Mouse (Mus musculus): ENCODE data around the gene Plagl1. TPM values are rescaled to one million over a fixed set of nuclear protein-coding genes. Genes with fewer than 3 reads are reported as not detected.
A peak's percentile ranks its signal among the peaks of the same experiment; 100 is the strongest.

Gene Plagl1
- polyA plus RNA-seq, 1 experiment from 2014 or later = 54.9 TPM

DNA sequence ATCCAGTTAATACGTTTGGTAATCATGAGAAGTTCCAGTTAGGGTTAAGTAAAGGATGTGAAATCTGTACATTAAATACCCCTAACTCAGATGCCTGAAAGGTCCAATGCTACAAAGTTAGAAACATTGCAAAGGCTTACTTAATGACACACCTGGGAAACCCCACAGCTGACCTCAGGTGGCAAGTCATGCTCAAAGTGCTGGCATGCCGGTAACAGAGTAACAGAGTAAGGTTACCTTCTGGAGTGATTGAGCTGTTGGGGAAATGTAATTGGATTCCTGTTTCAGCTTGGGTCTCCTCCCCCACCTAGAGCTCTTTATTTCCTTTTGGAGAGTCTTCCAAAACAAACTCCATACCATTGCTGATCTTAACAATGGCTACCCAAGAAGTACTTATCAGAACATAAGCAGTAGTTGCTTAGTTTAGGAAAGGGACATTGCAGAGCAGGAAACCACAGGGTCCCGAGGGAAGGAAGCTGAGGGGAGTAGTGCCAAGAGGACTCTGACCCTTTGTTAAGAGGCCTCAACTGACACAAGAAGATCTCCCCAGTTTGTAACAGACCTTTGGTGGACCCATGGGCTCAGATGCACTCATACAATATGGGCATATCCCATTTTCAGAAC is 4.9 kb downstream of the Plagl1 start:
- H3K4me2 ChIP-seq (ENCODE audit: low read length) = no peak overlapping the region
- no peak overlapping the region for H3K27ac ChIP-seq (ENCODE audit: low read depth, low read length)
- no peak overlapping the region for H3K4me3 ChIP-seq (ENCODE audit: low read depth, low read length)
- no peak overlapping the region for H3K9ac ChIP-seq (ENCODE audit: low read length)
- no peaks in the 10 kb centered on the region for H3K36me3 ChIP-seq (ENCODE audit: control insufficient read depth, insufficient read depth, low read length)
- ATAC-seq (no peak), DNase-seq (ENCODE audit: low spot score) (no peak)
- WGBS = 81% methylated on average over 3 of the region's 3 CpGs
- peaks cover 8% of the 10 kb centered on the region for H3K4me1 ChIP-seq (ENCODE audit: control insufficient read depth, insufficient read depth, low read length)
- no peaks in the 10 kb centered on the region for H3K9me3 ChIP-seq (replicated peaks; ENCODE audit: control insufficient read depth, low read length)
- H3K27me3 ChIP-seq (replicated peaks; ENCODE audit: control insufficient read depth, insufficient read depth, low read length) = peaks cover 15% of the 10 kb centered on the region; the same call in 1 of the 2 replicates

DNA sequence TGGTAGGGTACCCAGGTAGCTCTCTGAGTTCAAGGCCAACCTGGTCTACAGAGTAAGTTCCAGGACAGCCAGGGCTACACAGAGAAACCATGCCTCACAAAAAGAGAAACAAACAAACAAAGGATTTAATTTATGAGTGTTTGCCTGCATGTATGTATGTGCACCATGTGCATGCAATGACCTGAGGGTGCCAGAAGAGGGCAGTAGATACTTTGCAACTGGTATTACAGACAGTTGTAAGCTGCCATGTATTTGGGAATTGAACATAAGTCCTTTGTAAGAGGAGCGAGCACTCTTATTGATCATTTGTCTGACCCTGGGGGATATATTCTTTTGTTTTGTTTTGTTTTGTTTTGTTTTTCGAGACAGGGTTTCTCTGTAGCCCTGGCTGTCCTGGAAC is 10.7 kb downstream of the Plagl1 start:
- ATAC-seq (no peak), DNase-seq (ENCODE audit: low spot score) (no peak)
- WGBS = 92% methylated on average over 2 of the region's 2 CpGs
- H3K4me1 ChIP-seq (ENCODE audit: control insufficient read depth, insufficient read depth, low read length) = no peaks in the 10 kb centered on the region
- H3K27ac ChIP-seq (ENCODE audit: low read depth, low read length) = no peak overlapping the region
- H3K36me3 ChIP-seq (ENCODE audit: control insufficient read depth, insufficient read depth, low read length) = no peaks in the 10 kb centered on the region
- H3K9ac ChIP-seq (ENCODE audit: low read length) = no peak overlapping the region
- H3K27me3 ChIP-seq (replicated peaks; ENCODE audit: control insufficient read depth, insufficient read depth, low read length) = no peaks in the 10 kb centered on the region
- no peak overlapping the region for H3K4me2 ChIP-seq (ENCODE audit: low read length)
- no peak overlapping the region for H3K4me3 ChIP-seq (ENCODE audit: low read depth, low read length)
- no peaks in the 10 kb centered on the region for H3K9me3 ChIP-seq (replicated peaks; ENCODE audit: control insufficient read depth, low read length)

DNA sequence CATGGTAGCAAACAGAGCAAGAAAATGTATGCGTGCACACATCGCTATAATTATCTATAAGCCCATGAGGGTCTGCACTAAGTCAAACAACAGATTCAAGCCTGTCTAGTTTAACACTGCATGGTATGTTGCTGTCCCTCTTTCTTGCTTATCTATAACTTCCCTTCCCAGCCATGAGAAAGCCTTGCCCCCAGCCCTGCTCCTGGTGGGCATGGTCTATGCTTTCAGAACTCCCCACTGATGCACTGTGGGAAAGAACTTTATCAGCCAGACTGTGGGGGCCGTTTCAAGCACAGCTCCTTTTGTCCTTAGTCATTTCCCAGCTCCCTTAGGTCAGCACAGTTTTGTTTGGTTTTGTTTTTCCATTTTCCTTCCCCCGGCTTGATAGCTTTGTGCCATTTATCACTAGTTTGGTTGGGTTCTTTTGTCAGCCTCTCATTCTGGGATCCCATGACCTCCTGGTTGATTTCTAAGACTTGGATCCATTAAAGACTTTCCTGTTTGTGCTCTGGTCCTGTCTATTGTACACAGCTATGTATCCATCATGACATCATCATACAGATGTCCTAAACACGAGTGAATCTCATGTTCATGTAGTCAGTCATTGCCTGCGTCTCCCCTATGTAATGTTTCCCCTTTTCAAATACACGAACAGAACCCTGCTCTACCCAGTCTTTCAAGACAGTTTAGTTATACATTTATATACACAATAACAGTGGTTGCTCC is 16.7 kb downstream of the Plagl1 start:
- Histone ChIP-seq H3K4me1 (ENCODE audit: control insufficient read depth, insufficient read depth, low read length) (no peaks in the 10 kb centered on the region), H3K27me3 (replicated peaks; ENCODE audit: control insufficient read depth, insufficient read depth, low read length) (no peaks in the 10 kb centered on the region), H3K9me3 (replicated peaks; ENCODE audit: control insufficient read depth, low read length) (no peaks in the 10 kb centered on the region), H3K36me3 (ENCODE audit: control insufficient read depth, insufficient read depth, low read length) (no peaks in the 10 kb centered on the region), H3K4me2 (ENCODE audit: low read length) (no peak overlapping the region), H3K27ac (ENCODE audit: low read depth, low read length) (no peak overlapping the region), H3K9ac (ENCODE audit: low read length) (no peak overlapping the region), H3K4me3 (ENCODE audit: low read depth, low read length) (no peak overlapping the region)
- WGBS = 62% methylated on average over 7 of the region's 7 CpGs
- DNase-seq (ENCODE audit: low spot score) (no peak), ATAC-seq (no peak)

DNA sequence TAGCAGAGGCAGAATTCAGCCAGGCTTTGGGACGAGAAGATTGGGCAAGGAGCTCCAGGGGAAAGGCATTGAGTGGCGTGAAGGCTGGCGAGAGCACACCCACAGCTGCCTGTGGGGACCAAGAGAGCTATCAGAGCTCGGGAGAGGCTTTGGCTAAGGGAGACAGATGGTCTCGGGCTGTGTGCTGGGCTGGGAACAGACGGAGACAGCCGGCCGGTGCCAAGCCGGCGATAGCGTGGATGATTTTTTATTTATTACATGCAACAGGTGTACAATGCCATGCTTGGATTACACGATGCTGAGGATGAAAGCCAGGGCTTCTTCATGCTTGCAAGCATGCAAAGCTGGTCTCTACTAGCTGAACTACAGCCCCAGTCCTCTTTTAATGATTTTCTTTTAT is 22.2 kb downstream of the Plagl1 start:
- Histone ChIP-seq H3K4me3 (ENCODE audit: low read depth, low read length) (no peak overlapping the region), H3K9ac (ENCODE audit: low read length) (no peak overlapping the region), H3K36me3 (ENCODE audit: control insufficient read depth, insufficient read depth, low read length) (no peaks in the 10 kb centered on the region), H3K27me3 (replicated peaks; ENCODE audit: control insufficient read depth, insufficient read depth, low read length) (no peaks in the 10 kb centered on the region), H3K9me3 (replicated peaks; ENCODE audit: control insufficient read depth, low read length) (no peaks in the 10 kb centered on the region), H3K4me2 (ENCODE audit: low read length) (no peak overlapping the region), H3K27ac (ENCODE audit: low read depth, low read length) (no peak overlapping the region), H3K4me1 (ENCODE audit: control insufficient read depth, insufficient read depth, low read length) (no peaks in the 10 kb centered on the region)
- WGBS = 76% methylated on average over 12 of the region's 12 CpGs
- DNase-seq (ENCODE audit: low spot score) = peak; percentile 44
- peak; percentile 76 for ATAC-seq

DNA sequence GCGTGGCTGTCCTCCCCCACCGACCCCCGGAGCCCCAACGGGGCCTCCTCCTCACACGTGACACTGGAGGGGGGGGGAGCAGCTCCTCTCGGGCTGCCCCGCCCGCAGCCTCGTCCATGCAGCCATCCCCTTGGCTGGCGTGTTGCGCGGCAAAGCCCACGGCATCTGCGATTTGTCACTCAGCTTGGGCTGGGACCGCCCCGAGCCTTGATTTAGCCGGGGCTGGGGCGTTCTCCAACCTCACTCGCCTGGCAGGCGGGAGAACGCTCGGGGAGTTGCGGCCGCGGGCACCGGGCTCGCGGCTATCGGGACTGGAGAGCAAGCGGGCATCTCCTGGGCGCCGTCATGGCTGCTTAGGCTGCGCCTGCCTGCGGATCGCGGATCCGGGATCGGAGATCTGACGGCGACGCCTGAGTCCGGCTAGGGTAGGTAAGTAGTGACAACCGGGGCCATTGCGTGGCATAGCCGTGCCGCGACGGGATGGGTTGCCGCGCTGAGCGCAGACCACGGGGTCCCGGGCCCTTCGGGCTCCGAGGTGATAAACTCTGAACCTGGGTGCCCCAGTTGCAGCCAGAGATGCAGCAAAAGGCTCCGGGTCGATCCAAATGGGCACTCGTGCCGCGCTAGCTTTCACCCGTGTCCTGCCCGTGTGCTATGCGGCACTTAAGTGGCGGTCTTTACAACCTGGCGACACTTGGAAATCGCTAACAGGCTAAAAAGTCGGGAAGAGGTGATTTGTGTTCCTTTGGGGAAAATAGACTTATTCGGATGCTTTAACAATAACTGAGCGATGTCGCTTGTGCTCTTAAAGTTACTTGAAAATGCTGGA is 30.5 kb downstream of the Plagl1 start:
- peaks cover 3% of the 10 kb centered on the region; the same call in 1 of the 2 replicates for H3K4me1 ChIP-seq (ENCODE audit: control insufficient read depth, insufficient read depth, low read length)
- H3K4me2 ChIP-seq (ENCODE audit: low read length) = peak overlapping the region; percentile 55
- peaks cover 21% of the 10 kb centered on the region for H3K9me3 ChIP-seq (replicated peaks; ENCODE audit: control insufficient read depth, low read length)
- H3K27ac ChIP-seq (ENCODE audit: low read depth, low read length) = 0 out of 2 replicates have a peak overlapping the region, but pooled peaks have one; percentile 5
- peak; percentile 93 for DNase-seq (ENCODE audit: low spot score)
- H3K4me3 ChIP-seq (ENCODE audit: low read depth, low read length) = peak overlapping the region; percentile 56
- peak; percentile 96 for ATAC-seq
- 57% methylated on average over 70 of the region's 70 CpGs for WGBS
- H3K36me3 ChIP-seq (ENCODE audit: control insufficient read depth, insufficient read depth, low read length) = no peaks in the 10 kb centered on the region
- no peaks in the 10 kb centered on the region for H3K27me3 ChIP-seq (replicated peaks; ENCODE audit: control insufficient read depth, insufficient read depth, low read length)
- peak overlapping the region; percentile 74 for H3K9ac ChIP-seq (ENCODE audit: low read length)

DNA sequence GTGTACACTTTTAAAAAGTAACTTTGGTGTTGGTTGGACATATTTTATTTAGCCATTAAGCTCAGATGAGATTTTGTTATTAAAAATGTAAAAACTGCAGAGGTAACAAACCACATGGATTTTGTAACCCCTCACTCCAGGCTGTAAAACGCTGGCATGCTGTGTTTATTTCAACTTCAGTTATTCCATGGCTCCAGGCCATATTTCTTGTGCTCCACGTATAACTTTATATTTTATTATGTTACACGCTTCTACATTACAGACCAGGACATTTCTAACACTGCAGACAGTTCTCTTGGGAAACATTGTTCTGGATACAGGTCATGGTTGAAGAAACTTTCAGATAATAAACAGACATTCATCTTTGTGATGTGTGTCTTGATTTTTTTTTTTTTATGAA is 32.7 kb downstream of the Plagl1 start:
- Histone ChIP-seq H3K27ac (ENCODE audit: low read depth, low read length) (no peak overlapping the region), H3K36me3 (ENCODE audit: control insufficient read depth, insufficient read depth, low read length) (no peaks in the 10 kb centered on the region), H3K4me2 (ENCODE audit: low read length) (peak overlapping the region; percentile 55), H3K9me3 (replicated peaks; ENCODE audit: control insufficient read depth, low read length) (peaks cover 21% of the 10 kb centered on the region), H3K4me3 (ENCODE audit: low read depth, low read length) (peak overlapping the region; percentile 16; the same call in 1 of the 2 replicates), H3K27me3 (replicated peaks; ENCODE audit: control insufficient read depth, insufficient read depth, low read length) (no peaks in the 10 kb centered on the region), H3K9ac (ENCODE audit: low read length) (no peak overlapping the region), H3K4me1 (ENCODE audit: control insufficient read depth, insufficient read depth, low read length) (peaks cover 3% of the 10 kb centered on the region; the same call in 1 of the 2 replicates)
- ATAC-seq (no peak), DNase-seq (ENCODE audit: low spot score) (no peak)
- 60% methylated on average over 3 of the region's 3 CpGs for WGBS

DNA sequence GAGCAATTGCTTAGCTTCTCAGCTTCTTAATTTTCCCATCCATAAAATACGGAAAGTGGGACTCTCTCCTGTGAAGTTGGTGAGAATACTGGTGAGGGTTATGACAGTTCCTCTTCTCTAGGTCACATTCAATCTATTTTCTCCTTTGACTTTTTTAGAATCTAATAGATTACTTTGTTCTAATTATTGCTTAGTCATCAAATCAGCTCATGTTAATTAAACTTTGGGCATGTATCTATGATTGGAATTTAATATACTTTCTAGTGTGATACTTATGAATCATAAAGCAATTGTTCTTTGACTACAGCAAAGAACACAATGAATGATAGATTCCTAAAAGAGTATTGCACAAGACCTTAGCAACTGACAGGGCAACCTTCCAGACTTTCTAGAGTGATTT is 38.6 kb downstream of the Plagl1 start:
- peaks cover 3% of the 10 kb centered on the region; the same call in 1 of the 2 replicates for H3K4me1 ChIP-seq (ENCODE audit: control insufficient read depth, insufficient read depth, low read length)
- ATAC-seq = no peak
- WGBS = 87% methylated on average over 1 of the region's 1 CpGs

DNA sequence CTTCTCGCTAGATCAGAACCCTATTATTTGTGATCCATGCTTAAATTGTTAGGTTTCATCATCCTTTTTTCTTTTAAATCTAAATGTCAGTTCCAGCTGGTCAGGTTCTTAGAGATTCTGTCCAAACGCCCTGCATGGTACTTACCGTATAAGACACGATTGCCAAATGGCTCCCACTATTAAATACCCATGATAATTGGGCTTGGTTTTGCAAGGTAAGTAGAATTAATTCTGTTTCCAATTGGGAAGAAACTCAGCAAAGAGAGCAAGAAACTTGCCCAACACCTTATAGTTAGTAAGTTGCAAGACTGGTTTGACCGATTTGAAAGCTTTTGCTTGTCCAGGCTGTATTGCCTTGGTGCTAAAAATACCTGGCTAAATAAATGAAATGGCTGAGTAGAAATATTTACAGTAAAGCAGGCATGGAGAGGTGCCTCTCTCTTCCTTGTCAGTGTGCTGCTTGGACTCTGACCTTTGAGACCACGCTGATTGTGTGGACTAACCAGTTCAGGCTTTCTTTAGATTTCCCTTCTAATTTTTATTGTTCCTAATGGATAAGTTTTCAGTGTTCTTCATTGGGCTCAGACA is 39.9 kb downstream of the Plagl1 start:
- H3K4me1 ChIP-seq (ENCODE audit: control insufficient read depth, insufficient read depth, low read length) = no peaks in the 10 kb centered on the region; the same call in 1 of the 2 replicates
- no peaks in the 10 kb centered on the region for H3K9me3 ChIP-seq (replicated peaks; ENCODE audit: control insufficient read depth, low read length)
- DNase-seq (ENCODE audit: low spot score) (no peak), ATAC-seq (no peak)
- H3K27me3 ChIP-seq (replicated peaks; ENCODE audit: control insufficient read depth, insufficient read depth, low read length) = no peaks in the 10 kb centered on the region
- H3K4me2 ChIP-seq (ENCODE audit: low read length) = no peak overlapping the region
- H3K27ac ChIP-seq (ENCODE audit: low read depth, low read length) = no peak overlapping the region
- no peaks in the 10 kb centered on the region for H3K36me3 ChIP-seq (ENCODE audit: control insufficient read depth, insufficient read depth, low read length)
- H3K9ac ChIP-seq (ENCODE audit: low read length) = no peak overlapping the region
- WGBS = 87% methylated on average over 6 of the region's 6 CpGs
- H3K4me3 ChIP-seq (ENCODE audit: low read depth, low read length) = no peak overlapping the region

More for the DNA sequence above, 38.6 kb downstream of the Plagl1 start:
- Histone ChIP-seq H3K36me3 (ENCODE audit: control insufficient read depth, insufficient read depth, low read length) (no peaks in the 10 kb centered on the region), H3K4me2 (ENCODE audit: low read length) (no peak overlapping the region), H3K27ac (ENCODE audit: low read depth, low read length) (no peak overlapping the region), H3K27me3 (replicated peaks; ENCODE audit: control insufficient read depth, insufficient read depth, low read length) (no peaks in the 10 kb centered on the region), H3K9me3 (replicated peaks; ENCODE audit: control insufficient read depth, low read length) (no peaks in the 10 kb centered on the region), H3K4me3 (ENCODE audit: low read depth, low read length) (no peak overlapping the region), H3K9ac (ENCODE audit: low read length) (no peak overlapping the region)
- no peak for DNase-seq (ENCODE audit: low spot score)

Data from forebrain, embryonic 14.5 days (tissue).